Mouse (Mus musculus) G1E (cell line): ENCODE data around the gene Arhgap31.

Source experiments
- CTCF ChIP-seq: IDR thresholded peaks from 2 replicates; pipeline ENCODE4 v1.5.1; 2012; ENCODE audit warnings: low read depth, low read length, inconsistent platforms, mixed read lengths
- GATA1 ChIP-seq: IDR thresholded peaks from 2 replicates; pipeline ENCODE4 v1.6.1; 2012; ENCODE audit warnings: borderline replicate concordance, low read length, inconsistent platforms, mixed read lengths

DNA sequence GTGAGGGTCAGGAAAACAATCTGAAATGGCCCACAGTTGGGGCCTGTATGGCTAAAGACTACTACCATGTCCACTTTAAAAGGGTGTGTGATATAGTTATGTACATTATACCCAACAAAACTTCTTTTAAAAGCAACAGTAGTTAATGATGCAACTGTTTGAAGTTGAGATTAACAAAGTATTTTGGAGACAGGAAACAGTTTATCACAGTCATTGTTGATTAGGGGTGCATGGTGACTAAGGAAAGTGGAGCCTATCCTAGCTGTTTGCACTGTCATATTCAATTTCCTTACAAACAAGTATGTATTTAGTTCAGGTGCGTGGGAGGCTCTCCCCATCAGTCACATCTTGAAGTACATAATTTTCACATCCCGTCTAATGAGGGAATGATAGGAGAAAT, 47.1 kb downstream of the Arhgap31 start:
- no peak for TF ChIP-seq GATA1
- no peak for TF ChIP-seq CTCF
